Mouse (Mus musculus): ENCODE data around the gene Dab1. TPM values are rescaled to one million over a fixed set of nuclear protein-coding genes. Genes with fewer than 3 reads are reported as not detected.

The Dab1 gene
- polyA plus RNA-seq, 1 experiment from 2014 or later, result 41.6 TPM

DNA sequence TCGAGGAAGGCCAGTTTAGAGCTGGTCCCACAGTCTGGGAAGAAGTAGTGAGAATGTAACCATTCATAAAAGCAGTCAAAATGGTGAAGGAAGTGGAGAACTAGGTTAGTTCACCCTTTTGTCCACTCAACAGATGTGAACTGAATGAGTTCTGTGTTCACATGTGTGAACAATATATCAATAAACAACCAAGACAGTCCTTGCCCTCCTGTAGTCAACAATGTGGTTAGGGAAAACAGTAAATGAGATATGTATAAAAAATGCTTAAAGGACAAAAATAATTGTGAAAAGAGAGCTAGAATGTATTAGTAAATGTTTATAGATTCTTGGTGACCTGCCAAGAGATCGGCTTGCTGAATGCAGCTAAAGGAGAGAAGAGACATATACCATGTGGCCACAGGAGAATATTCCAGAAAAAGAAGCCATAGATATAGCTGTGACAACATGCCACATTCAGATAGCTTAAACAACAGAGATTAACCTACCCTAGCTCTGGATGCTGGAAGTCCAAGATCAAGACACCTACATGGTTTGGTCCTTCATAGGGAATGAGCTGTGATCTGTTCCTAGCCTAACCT, 406.0 kb downstream of the Dab1 start:
- no peaks in the 10 kb centered on the region for H3K27me3 ChIP-seq (replicated peaks)
- no peaks in the 10 kb centered on the region for H3K4me1 ChIP-seq (replicated peaks)
- WGBS, result 59% methylated on average over 2 of the region's 2 CpGs
- H3K9me3 ChIP-seq, result no peaks in the 10 kb centered on the region
- no peak overlapping the region for H3K27ac ChIP-seq
- no peak overlapping the region for H3K4me2 ChIP-seq (replicated peaks)
- H3K4me3 ChIP-seq (replicated peaks), result no peak overlapping the region
- no peak for ATAC-seq
- H3K36me3 ChIP-seq, result no peaks in the 10 kb centered on the region
- no peak overlapping the region for H3K9ac ChIP-seq

DNA sequence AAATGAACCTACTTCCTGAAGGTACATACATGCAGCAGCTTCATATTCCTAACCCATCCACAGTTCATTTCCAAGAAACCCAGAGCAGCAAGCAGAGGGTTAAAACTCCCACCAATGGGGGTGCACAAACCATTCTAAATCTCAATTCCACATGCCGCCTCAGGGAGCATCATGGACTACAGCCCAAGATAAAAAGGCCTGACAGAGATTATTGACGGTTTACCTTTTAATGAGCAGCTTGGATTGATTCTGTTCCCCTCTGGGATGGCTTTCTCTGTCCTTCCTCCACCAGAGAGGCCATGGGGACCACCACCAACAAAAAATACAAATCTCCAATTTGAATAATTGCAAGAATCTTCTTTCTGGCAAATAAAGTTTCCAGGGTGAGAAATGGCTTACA, 407.7 kb downstream of the Dab1 start:
- Histone ChIP-seq H3K4me2 (replicated peaks) (no peak overlapping the region), H3K36me3 (no peaks in the 10 kb centered on the region), H3K9me3 (no peaks in the 10 kb centered on the region), H3K27me3 (replicated peaks) (no peaks in the 10 kb centered on the region), H3K4me3 (replicated peaks) (no peak overlapping the region), H3K27ac (no peak overlapping the region), H3K4me1 (replicated peaks) (no peaks in the 10 kb centered on the region), H3K9ac (no peak overlapping the region)
- WGBS, result 31% methylated on average over 2 of the region's 2 CpGs
- ATAC-seq, result no peak

DNA sequence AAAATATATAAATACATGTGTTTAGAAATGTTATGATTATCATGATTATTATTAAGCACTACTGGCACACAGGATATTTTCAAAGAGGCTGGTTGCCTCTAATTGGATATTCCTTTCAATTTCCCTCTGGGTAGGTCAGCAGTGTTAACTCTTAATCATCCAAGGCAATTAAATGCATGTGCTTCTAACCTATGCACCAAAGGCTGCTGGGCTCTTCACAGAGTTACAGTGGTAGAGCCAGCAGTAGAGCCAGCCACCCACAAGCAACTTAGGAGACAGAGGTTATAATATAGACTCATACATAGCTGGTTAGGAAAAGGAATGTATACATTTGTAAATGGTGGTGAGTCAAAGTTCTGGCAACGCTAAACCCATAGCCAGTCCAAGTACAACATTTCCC, 408.1 kb downstream of the Dab1 start:
- no peak overlapping the region for H3K4me2 ChIP-seq (replicated peaks)
- H3K27me3 ChIP-seq (replicated peaks), result no peaks in the 10 kb centered on the region
- no peak overlapping the region for H3K4me3 ChIP-seq (replicated peaks)
- H3K27ac ChIP-seq, result no peak overlapping the region
- H3K4me1 ChIP-seq (replicated peaks), result no peaks in the 10 kb centered on the region
- ATAC-seq, result no peak
- H3K9ac ChIP-seq, result no peak overlapping the region
- H3K9me3 ChIP-seq, result no peaks in the 10 kb centered on the region
- H3K36me3 ChIP-seq, result no peaks in the 10 kb centered on the region
- 60% methylated on average over 1 of the region's 1 CpGs for WGBS

DNA sequence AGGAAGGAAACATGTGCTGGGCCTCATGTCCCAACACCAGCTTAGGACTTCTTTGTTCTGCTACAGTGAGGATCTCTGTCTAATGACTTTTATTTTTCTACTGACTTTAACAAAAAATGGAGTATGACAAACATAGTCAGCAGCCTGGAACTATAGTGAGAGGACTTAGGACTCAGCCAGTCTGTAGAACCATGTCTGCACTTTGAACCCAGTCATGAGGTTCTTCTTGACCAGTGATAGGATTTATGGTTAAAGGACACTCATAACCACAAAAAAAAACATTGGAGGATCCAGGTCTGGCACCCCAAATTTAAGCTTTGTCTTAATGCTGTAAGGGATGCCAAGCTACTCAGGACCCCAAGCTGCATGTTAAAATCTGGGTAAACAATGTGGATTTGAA, 416.9 kb downstream of the Dab1 start:
- no peaks in the 10 kb centered on the region for H3K36me3 ChIP-seq
- H3K9ac ChIP-seq, result no peak overlapping the region
- H3K4me3 ChIP-seq (replicated peaks), result no peak overlapping the region
- no peak overlapping the region for H3K4me2 ChIP-seq (replicated peaks)
- ATAC-seq, result no peak
- no peak overlapping the region for H3K27ac ChIP-seq
- no peaks in the 10 kb centered on the region for H3K27me3 ChIP-seq (replicated peaks)
- H3K4me1 ChIP-seq (replicated peaks), result no peaks in the 10 kb centered on the region
- H3K9me3 ChIP-seq, result no peaks in the 10 kb centered on the region

DNA sequence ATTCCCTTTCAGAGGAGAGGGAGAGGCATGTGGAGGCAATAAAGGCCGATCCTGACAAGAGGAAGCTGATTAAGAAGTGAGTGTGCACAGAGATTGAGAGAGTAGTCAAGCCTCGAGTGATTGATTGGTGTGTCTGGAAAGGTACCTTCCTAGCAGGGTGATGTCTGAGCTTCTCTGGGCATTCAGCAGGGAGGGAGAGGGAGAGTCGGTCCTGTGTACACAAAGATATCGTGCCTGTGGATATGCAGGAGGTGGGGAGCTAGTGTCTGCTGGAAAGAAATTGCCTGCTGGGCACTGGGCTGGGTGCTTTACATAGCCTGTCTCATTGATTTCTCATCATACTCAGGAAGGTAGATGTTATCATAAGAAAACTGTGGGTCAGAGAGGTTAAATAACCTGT, 420.4 kb downstream of the Dab1 start:
- WGBS, result 11% methylated on average over 4 of the region's 4 CpGs
- Histone ChIP-seq H3K4me3 (replicated peaks) (no peak overlapping the region), H3K36me3 (no peaks in the 10 kb centered on the region), H3K27me3 (replicated peaks) (no peaks in the 10 kb centered on the region), H3K4me1 (replicated peaks) (0 out of 2 replicates have a peak, but pooled peaks cover 1% of the 10 kb centered on the region), H3K4me2 (replicated peaks) (no peak overlapping the region), H3K27ac (no peak overlapping the region), H3K9me3 (no peaks in the 10 kb centered on the region), H3K9ac (no peak overlapping the region)
- ATAC-seq, result peak; percentile 58; the same call in 1 of the 2 replicates

DNA sequence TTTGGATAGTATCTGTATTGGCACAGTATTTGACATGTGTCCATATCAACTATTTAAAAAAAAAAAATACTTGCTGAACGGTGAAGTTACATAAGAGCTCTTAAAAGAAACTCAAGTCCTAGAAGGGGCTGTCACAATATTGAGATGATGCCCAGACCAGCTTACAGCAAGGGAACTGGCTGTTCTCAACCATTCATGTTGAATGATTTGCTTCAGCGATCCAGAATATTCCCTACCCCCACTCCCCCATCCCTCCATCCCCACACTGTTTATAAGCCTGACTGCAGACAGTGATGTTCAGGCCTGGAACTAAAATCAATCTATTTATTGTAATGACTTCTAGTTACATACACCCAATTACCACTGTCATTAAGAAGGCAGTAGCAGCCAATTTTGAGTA, 424.3 kb downstream of the Dab1 start:
- ATAC-seq, result no peak
- H3K36me3 ChIP-seq, result no peaks in the 10 kb centered on the region
- 68% methylated on average over 2 of the region's 2 CpGs for WGBS
- H3K9ac ChIP-seq, result no peak overlapping the region
- H3K4me2 ChIP-seq (replicated peaks), result no peak overlapping the region
- H3K27me3 ChIP-seq (replicated peaks), result no peaks in the 10 kb centered on the region
- H3K4me3 ChIP-seq (replicated peaks), result no peak overlapping the region
- H3K27ac ChIP-seq, result no peak overlapping the region
- H3K4me1 ChIP-seq (replicated peaks), result 0 out of 2 replicates have a peak, but pooled peaks cover 3% of the 10 kb centered on the region
- no peaks in the 10 kb centered on the region for H3K9me3 ChIP-seq

DNA sequence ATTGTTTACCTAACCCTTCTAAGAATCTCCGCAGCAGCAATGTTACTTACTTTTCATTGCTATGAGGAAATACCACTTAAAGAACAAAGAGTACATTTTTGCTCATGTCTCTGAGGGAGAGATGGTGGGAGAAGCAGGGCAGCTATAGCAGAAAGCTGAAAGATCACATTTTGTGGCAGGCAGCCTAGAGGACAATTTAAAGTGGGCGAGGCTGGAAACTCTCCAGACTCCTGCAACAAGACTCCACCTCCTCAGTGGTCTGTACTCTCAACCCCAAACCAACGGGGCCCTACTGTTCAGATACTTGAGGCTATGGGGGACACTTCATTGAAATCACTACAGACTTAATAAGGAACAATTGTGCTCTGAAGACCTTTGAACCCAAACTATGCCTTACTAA, 425.5 kb downstream of the Dab1 start:
- Histone ChIP-seq H3K4me3 (replicated peaks) (no peak overlapping the region), H3K4me1 (replicated peaks) (0 out of 2 replicates have a peak, but pooled peaks cover 3% of the 10 kb centered on the region), H3K27me3 (replicated peaks) (no peaks in the 10 kb centered on the region), H3K4me2 (replicated peaks) (no peak overlapping the region), H3K9ac (no peak overlapping the region), H3K9me3 (no peaks in the 10 kb centered on the region), H3K36me3 (no peaks in the 10 kb centered on the region), H3K27ac (no peak overlapping the region)
- peak; percentile 20; the same call in 1 of the 2 replicates for ATAC-seq
- WGBS, result 9% methylated on average over 3 of the region's 3 CpGs

DNA sequence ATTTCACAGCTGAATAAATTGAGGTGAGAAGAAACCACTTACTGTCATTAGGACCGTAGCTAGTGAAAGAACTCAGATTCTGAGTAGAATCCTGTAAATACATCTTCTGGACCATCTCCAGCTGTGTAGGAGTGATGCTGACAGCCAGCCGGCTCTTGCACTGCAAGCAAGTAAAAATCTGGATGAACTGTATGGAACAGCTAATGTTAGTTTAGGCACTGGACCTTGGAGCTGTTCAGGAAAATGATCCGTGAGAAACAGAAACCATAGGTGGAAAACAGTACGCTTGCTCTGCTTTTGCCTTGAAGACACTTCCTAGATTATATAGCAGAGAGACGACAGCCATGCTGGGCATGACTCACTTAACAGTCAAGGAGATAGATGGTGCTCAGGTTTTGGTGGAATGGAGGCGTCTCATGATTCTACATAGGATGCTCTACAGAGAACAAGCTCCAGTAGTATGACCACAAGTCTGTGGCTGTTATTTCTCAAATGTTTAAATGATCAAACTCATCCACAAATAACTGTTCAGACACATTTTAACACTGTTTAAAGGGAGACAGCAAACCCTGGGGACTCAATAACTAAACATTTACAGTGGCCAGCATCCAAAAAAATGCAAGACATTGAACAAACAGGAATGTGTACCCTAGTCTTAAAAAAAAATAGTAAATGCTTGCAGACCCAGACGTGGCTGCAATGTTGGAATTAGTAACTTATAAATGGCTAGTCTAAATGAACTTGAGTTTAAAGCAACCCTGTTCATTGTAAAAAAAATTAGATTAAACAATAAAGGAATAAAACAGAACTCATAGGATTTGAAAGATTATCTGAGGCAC, 429.0 kb downstream of the Dab1 start:
- H3K9ac ChIP-seq, result no peak overlapping the region
- H3K9me3 ChIP-seq, result no peaks in the 10 kb centered on the region
- no peak overlapping the region for H3K4me2 ChIP-seq (replicated peaks)
- no peak for ATAC-seq
- no peaks in the 10 kb centered on the region for H3K36me3 ChIP-seq
- H3K4me1 ChIP-seq (replicated peaks), result 0 out of 2 replicates have a peak, but pooled peaks cover 3% of the 10 kb centered on the region
- H3K27me3 ChIP-seq (replicated peaks), result no peaks in the 10 kb centered on the region
- 35% methylated on average over 7 of the region's 7 CpGs for whole genome bisulfite sequencing
- H3K4me3 ChIP-seq (replicated peaks), result no peak overlapping the region
- no peak overlapping the region for H3K27ac ChIP-seq

DNA sequence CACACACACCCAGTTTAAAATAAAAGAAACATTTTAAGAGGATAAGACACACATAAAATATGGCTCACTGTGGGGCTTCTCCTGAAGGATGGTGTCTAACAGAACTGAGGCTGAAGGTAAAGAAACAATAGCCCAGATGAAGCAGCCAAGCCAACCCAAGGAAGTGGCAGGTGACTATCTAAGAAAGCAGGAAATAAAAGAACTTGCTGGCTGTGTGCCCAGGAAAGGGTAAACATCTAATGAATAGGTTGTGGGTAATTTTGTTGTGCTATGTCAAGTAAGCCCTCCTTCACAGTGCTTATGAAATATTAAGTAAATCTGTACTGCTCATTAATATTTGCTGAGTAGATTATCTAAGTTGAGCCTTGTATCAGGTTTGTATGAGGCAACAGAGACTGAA, 438.0 kb downstream of the Dab1 start:
- no peak for ATAC-seq
- Histone ChIP-seq H3K4me3 (replicated peaks) (no peak overlapping the region), H3K4me2 (replicated peaks) (no peak overlapping the region), H3K27me3 (replicated peaks) (no peaks in the 10 kb centered on the region), H3K27ac (no peak overlapping the region), H3K9me3 (no peaks in the 10 kb centered on the region), H3K36me3 (no peaks in the 10 kb centered on the region), H3K9ac (no peak overlapping the region), H3K4me1 (replicated peaks) (no peaks in the 10 kb centered on the region)

DNA sequence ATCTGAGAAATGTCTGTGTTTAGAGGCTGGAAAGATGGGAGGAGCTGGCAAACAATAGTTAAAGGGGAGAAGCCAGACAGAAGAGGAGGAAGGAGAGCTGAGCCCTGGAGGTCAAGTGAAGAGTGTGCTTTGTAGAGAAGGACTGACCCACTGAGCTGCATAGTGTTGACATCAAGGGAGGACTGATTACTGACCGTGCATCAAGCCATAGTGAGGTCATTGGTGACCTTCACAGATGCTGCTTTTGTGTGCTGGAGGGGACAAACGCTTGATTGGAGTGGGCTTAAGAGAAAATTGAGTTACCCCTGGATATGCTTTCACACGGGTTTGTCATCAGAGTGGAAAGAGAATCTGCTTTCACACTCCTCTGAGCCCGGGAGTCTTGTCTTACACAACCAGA, 440.4 kb downstream of the Dab1 start:
- no peak overlapping the region for H3K27ac ChIP-seq
- no peaks in the 10 kb centered on the region for H3K4me1 ChIP-seq (replicated peaks)
- no peaks in the 10 kb centered on the region for H3K36me3 ChIP-seq
- H3K9me3 ChIP-seq, result no peaks in the 10 kb centered on the region
- ATAC-seq, result no peak
- no peak overlapping the region for H3K4me3 ChIP-seq (replicated peaks)
- WGBS, result 74% methylated on average over 4 of the region's 4 CpGs
- no peaks in the 10 kb centered on the region for H3K27me3 ChIP-seq (replicated peaks)
- no peak overlapping the region for H3K4me2 ChIP-seq (replicated peaks)
- no peak overlapping the region for H3K9ac ChIP-seq

DNA sequence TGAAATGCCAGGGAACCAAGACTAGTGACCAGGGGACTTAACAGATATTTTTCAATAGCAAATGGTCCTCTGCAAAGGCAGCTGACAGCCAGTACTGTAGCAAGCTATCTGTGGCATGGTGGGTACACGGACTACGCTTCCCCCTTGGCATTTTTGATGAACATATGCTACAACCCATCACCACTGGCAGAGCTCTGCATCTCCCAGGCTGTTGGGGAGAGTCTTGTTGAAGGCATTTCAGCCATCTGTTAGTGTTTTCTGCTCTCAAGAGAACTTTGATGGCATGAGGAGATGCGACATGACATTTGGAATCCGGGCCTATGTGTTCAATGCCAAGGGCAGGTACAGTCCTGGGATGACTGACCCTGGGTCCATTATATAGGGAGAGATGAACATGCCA, 443.2 kb downstream of the Dab1 start:
- 91% methylated on average over 4 of the region's 4 CpGs for WGBS
- no peak for ATAC-seq

DNA sequence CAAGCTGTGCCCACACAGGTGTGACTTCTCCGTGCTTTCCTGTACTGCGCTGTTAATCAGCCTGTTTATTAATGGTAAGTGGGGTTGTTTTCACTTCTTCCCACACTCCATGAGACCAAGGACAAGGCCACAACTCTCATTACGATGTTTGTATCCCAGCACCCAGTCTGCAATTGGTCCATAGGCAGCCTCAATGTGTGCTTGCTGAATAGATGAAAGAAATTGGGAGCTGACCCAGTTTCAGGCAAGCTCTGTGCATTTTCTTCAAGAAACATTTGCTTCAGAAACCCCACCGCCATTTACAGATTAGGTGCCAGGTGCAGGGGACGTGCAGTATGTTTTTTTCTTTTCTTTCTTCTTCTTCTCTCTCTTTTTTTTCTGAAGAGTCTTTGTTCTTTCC, 447.7 kb downstream of the Dab1 start:
- Histone ChIP-seq H3K27ac (no peak overlapping the region), H3K27me3 (replicated peaks) (no peaks in the 10 kb centered on the region), H3K4me3 (replicated peaks) (no peak overlapping the region), H3K36me3 (no peaks in the 10 kb centered on the region), H3K9me3 (no peaks in the 10 kb centered on the region), H3K9ac (no peak overlapping the region), H3K4me1 (replicated peaks) (no peaks in the 10 kb centered on the region), H3K4me2 (replicated peaks) (no peak overlapping the region)
- no peak for ATAC-seq
- 84% methylated on average over 5 of the region's 5 CpGs for WGBS

More for the DNA sequence above, 443.2 kb downstream of the Dab1 start:
- Histone ChIP-seq H3K36me3 (no peaks in the 10 kb centered on the region), H3K4me1 (replicated peaks) (no peaks in the 10 kb centered on the region), H3K4me3 (replicated peaks) (no peak overlapping the region), H3K27me3 (replicated peaks) (no peaks in the 10 kb centered on the region), H3K27ac (no peak overlapping the region), H3K9ac (no peak overlapping the region), H3K9me3 (no peaks in the 10 kb centered on the region), H3K4me2 (replicated peaks) (no peak overlapping the region)

DNA sequence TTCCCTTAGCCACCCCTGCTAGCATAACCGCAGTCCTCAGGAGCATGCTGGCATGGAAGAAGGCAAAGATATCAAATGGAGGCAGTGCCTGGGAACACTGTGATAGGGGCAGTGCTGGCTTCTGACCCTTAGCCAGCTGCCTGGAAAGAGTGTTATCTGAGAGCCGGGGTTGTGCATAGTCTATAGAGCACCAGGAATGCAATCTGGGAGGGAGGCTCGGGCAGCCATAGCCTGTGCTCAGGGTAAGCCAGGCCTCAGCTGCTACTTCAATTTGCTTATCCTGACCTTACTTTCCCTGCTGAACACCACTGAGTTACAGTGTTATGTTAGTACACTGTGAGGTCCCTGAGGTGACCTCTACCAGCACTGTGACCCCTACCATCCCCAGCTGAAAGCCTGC, 448.6 kb downstream of the Dab1 start:
- no peaks in the 10 kb centered on the region for H3K36me3 ChIP-seq
- no peak overlapping the region for H3K4me2 ChIP-seq (replicated peaks)
- no peaks in the 10 kb centered on the region for H3K27me3 ChIP-seq (replicated peaks)
- no peaks in the 10 kb centered on the region for H3K9me3 ChIP-seq
- no peak overlapping the region for H3K27ac ChIP-seq
- ATAC-seq, result no peak
- no peak overlapping the region for H3K9ac ChIP-seq
- H3K4me3 ChIP-seq (replicated peaks), result no peak overlapping the region
- WGBS, result 65% methylated on average over 3 of the region's 3 CpGs
- H3K4me1 ChIP-seq (replicated peaks), result no peaks in the 10 kb centered on the region

Data from intestine, embryonic 15.5 days (tissue).